Mouse (Mus musculus): Measurements from ENCODE around the gene Ptprt. TPM values are rescaled to one million over a fixed set of nuclear protein-coding genes. Genes with fewer than 3 reads are reported as not detected.
"Not testable (repeated sequence)": the region's sequence is repeated elsewhere in the genome, so short reads cannot be mapped to it uniquely, and the experiment has no call there.

Gene Ptprt
- polyA plus RNA-seq, 1 experiment from 2014 or later, result 23.6 TPM

DNA sequence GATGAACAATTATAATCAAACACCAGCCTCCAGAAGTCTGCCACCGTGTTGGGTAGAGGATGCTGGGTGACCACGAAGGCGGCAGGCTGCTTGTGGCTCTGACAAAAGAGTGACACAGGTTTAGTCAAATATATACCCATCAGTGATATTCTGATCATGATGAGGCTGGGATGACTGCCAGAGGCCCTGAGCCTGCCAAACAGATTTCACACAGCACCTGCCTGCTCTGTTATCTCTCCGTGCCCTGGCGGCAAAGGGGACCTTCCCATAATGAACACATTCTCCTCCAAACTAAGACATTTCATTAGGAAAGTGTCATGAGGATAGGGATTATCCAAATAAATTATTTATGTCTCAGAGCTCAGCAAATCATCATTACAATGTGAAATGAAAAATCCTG, 1113.6 kb downstream of the Ptprt start:
- no peaks in the 10 kb centered on the region for H3K27me3 ChIP-seq (ENCODE audit: control insufficient read depth, insufficient read depth, low read length)
- ATAC-seq (ENCODE audit: low read depth), result no peak
- no peak overlapping the region for H3K4me3 ChIP-seq (ENCODE audit: low read depth, low read length)
- H3K9ac ChIP-seq (replicated peaks; ENCODE audit: low read depth, low read length), result no peak overlapping the region
- 84% methylated on average over 5 of the region's 5 CpGs for WGBS
- H3K36me3 ChIP-seq (ENCODE audit: control insufficient read depth, insufficient read depth, low read length), result no peaks in the 10 kb centered on the region
- H3K9me3 ChIP-seq (ENCODE audit: control insufficient read depth, low read length), result no peaks in the 10 kb centered on the region
- no peak overlapping the region for H3K27ac ChIP-seq (ENCODE audit: low read depth, low read length)
- no peaks in the 10 kb centered on the region for H3K4me1 ChIP-seq (ENCODE audit: control insufficient read depth, insufficient read depth, low read length)
- no peak overlapping the region for H3K4me2 ChIP-seq (ENCODE audit: low read depth, low read length)

DNA sequence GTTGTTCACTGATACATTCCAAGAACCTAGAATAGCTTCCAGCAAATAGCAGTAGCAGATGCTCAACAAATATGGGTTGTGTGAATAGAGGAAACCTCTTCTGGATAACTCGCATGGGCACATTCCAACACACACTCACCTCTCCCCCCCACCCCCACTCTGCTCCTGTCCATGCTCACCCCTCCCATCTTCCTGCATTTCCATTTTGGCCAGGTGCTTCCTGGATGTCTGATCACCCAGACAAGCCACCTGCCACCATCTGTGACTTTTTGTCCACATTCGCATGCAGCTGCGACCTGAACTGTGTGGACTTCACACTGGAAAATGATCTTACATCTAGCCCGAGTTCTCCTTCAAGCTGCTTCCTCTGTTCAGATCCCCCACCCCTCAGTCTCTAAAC, 1115.5 kb downstream of the Ptprt start:
- H3K4me2 ChIP-seq (ENCODE audit: low read depth, low read length), result no peak overlapping the region
- H3K4me3 ChIP-seq (ENCODE audit: low read depth, low read length), result no peak overlapping the region
- no peaks in the 10 kb centered on the region for H3K27me3 ChIP-seq (ENCODE audit: control insufficient read depth, insufficient read depth, low read length)
- no peaks in the 10 kb centered on the region for H3K36me3 ChIP-seq (ENCODE audit: control insufficient read depth, insufficient read depth, low read length)
- H3K27ac ChIP-seq (ENCODE audit: low read depth, low read length), result no peak overlapping the region
- H3K9me3 ChIP-seq (ENCODE audit: control insufficient read depth, low read length), result no peaks in the 10 kb centered on the region
- ATAC-seq (ENCODE audit: low read depth), result no peak
- no peaks in the 10 kb centered on the region for H3K4me1 ChIP-seq (ENCODE audit: control insufficient read depth, insufficient read depth, low read length)
- WGBS, result 84% methylated on average over 4 of the region's 4 CpGs
- H3K9ac ChIP-seq (replicated peaks; ENCODE audit: low read depth, low read length), result no peak overlapping the region

DNA sequence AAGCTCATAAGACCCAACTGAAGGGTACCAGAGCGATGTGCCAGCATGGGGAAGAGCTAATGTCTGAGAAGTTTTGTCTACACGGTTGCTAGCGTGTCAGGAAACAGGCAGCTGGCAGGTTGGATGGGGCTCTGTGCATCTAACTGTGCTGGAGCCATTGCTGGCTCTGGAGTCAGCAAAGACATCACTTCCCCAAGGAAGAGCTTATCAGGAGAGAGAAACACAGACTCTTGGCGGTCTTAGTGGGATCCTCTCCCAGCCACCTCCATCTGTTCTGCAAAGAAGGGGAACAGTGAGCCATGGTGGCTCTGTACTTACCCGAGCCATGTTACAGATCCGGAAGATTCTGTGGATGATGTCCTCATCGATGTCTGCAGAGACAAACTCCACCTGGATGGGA, 1126.8 kb downstream of the Ptprt start:
- Histone ChIP-seq H3K27ac (ENCODE audit: low read depth, low read length) (no peak overlapping the region), H3K36me3 (ENCODE audit: control insufficient read depth, insufficient read depth, low read length) (no peaks in the 10 kb centered on the region), H3K9me3 (ENCODE audit: control insufficient read depth, low read length) (no peaks in the 10 kb centered on the region), H3K4me3 (ENCODE audit: low read depth, low read length) (no peak overlapping the region), H3K9ac (replicated peaks; ENCODE audit: low read depth, low read length) (no peak overlapping the region), H3K4me1 (ENCODE audit: control insufficient read depth, insufficient read depth, low read length) (no peaks in the 10 kb centered on the region), H3K4me2 (ENCODE audit: low read depth, low read length) (no peak overlapping the region), H3K27me3 (ENCODE audit: control insufficient read depth, insufficient read depth, low read length) (no peaks in the 10 kb centered on the region)
- no peak for ATAC-seq (ENCODE audit: low read depth)
- 95% methylated on average over 7 of the region's 7 CpGs for WGBS

DNA sequence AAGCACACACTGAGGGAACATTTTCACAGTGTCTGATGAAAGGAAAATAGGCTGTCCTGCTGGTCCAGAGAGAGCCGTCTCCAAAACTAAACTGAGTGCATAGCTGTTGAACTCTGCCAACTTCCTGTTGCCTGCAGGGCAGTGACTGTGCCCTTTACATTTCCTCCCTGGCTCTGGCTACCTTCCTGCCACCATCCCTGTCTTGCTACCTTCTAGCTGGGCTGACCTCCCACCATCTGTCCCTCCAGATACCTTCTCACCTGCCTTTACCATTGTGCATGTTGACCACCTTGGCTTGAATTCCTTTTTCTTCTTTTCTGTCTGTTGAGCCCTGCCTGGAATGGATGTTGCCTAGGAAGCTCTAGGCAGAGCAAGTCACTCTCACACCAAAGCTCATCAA, 1133.8 kb downstream of the Ptprt start:
- H3K9me3 ChIP-seq (ENCODE audit: control insufficient read depth, low read length), result no peaks in the 10 kb centered on the region
- H3K27me3 ChIP-seq (ENCODE audit: control insufficient read depth, insufficient read depth, low read length), result no peaks in the 10 kb centered on the region
- no peak overlapping the region for H3K27ac ChIP-seq (ENCODE audit: low read depth, low read length)
- no peak overlapping the region for H3K4me3 ChIP-seq (ENCODE audit: low read depth, low read length)
- no peak for ATAC-seq (ENCODE audit: low read depth)
- no peaks in the 10 kb centered on the region for H3K4me1 ChIP-seq (ENCODE audit: control insufficient read depth, insufficient read depth, low read length)
- H3K4me2 ChIP-seq (ENCODE audit: low read depth, low read length), result no peak overlapping the region
- WGBS, result 91% methylated on average over 1 of the region's 1 CpGs
- no peak overlapping the region for H3K9ac ChIP-seq (replicated peaks; ENCODE audit: low read depth, low read length)
- H3K36me3 ChIP-seq (ENCODE audit: control insufficient read depth, insufficient read depth, low read length), result no peaks in the 10 kb centered on the region

DNA sequence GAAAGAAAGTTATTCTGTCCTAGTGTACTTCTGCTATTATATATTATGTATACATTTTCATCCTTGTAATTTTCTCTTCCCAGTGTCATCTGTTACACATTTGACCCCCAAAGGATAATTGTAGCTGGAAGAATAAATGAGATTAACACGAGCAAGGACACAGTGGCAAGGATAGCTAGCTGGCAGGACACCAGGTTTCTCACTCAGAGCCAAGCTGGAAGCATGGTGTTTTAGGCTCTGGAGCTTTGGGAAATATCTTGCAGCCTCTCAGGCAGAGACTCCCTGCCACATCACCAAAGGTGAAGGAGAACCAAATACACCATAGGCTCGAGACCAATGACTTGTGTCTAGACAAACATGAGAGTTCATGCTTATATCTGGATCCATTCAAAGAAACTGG, 1141.3 kb downstream of the Ptprt start:
- no peaks in the 10 kb centered on the region for H3K9me3 ChIP-seq (ENCODE audit: control insufficient read depth, low read length)
- no peaks in the 10 kb centered on the region for H3K27me3 ChIP-seq (ENCODE audit: control insufficient read depth, insufficient read depth, low read length)
- H3K27ac ChIP-seq (ENCODE audit: low read depth, low read length), result no peak overlapping the region
- H3K36me3 ChIP-seq (ENCODE audit: control insufficient read depth, insufficient read depth, low read length), result no peaks in the 10 kb centered on the region
- 58% methylated on average over 2 of the region's 2 CpGs for WGBS
- H3K4me2 ChIP-seq (ENCODE audit: low read depth, low read length), result no peak overlapping the region
- no peaks in the 10 kb centered on the region for H3K4me1 ChIP-seq (ENCODE audit: control insufficient read depth, insufficient read depth, low read length)
- ATAC-seq (ENCODE audit: low read depth), result no peak
- H3K9ac ChIP-seq (replicated peaks; ENCODE audit: low read depth, low read length), result no peak overlapping the region
- H3K4me3 ChIP-seq (ENCODE audit: low read depth, low read length), result no peak overlapping the region

DNA sequence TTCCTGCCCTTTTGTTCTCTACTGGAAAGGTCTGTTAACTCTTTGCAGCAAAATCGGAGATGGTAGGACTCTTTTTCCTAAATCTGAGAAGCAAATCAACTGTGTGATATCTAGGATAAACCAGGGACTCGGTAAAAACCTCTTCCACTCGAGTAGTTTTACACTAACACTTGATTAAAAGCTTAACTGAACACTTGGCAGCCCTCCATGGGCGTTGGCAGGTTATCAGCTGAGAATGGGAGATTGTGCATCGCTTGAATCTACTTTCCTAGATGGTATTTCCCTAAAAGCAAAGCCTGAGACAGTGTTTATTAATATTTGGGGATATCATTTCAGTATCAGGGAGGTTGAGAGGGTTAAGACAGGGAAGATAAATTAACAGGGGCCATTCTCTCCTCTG, 1144.0 kb downstream of the Ptprt start:
- Histone ChIP-seq H3K4me2 (ENCODE audit: low read depth, low read length) (no peak overlapping the region), H3K4me1 (ENCODE audit: control insufficient read depth, insufficient read depth, low read length) (no peaks in the 10 kb centered on the region), H3K27me3 (ENCODE audit: control insufficient read depth, insufficient read depth, low read length) (no peaks in the 10 kb centered on the region), H3K27ac (ENCODE audit: low read depth, low read length) (no peak overlapping the region), H3K4me3 (ENCODE audit: low read depth, low read length) (no peak overlapping the region), H3K9ac (replicated peaks; ENCODE audit: low read depth, low read length) (no peak overlapping the region), H3K9me3 (ENCODE audit: control insufficient read depth, low read length) (no peaks in the 10 kb centered on the region), H3K36me3 (ENCODE audit: control insufficient read depth, insufficient read depth, low read length) (no peaks in the 10 kb centered on the region)
- 56% methylated on average over 5 of the region's 5 CpGs for WGBS
- ATAC-seq (ENCODE audit: low read depth), result no peak

GRCm38 (mm10) chr2:161513256-161513655, 1147.7 kb downstream of the Ptprt start:
- Histone ChIP-seq H3K4me3 (ENCODE audit: low read depth, low read length) (no peak overlapping the region), H3K9ac (replicated peaks; ENCODE audit: low read depth, low read length) (no peak overlapping the region), H3K4me2 (ENCODE audit: low read depth, low read length) (no peak overlapping the region), H3K36me3 (ENCODE audit: control insufficient read depth, insufficient read depth, low read length) (no peaks in the 10 kb centered on the region), H3K9me3 (ENCODE audit: control insufficient read depth, low read length) (no peaks in the 10 kb centered on the region), H3K27ac (ENCODE audit: low read depth, low read length) (no peak overlapping the region), H3K4me1 (ENCODE audit: control insufficient read depth, insufficient read depth, low read length) (peaks cover 3% of the 10 kb centered on the region; the same call in 1 of the 2 replicates), H3K27me3 (ENCODE audit: control insufficient read depth, insufficient read depth, low read length) (no peaks in the 10 kb centered on the region)
- WGBS, result 85% methylated on average over 1 of the region's 1 CpGs
- no peak for ATAC-seq (ENCODE audit: low read depth)

- peak; percentile 76 for ATAC-seq (ENCODE audit: low read depth)
- WGBS, result 21% methylated on average over 5 of the region's 15 CpGs
- H3K9ac ChIP-seq (replicated peaks; ENCODE audit: low read depth, low read length); H3K27ac ChIP-seq (ENCODE audit: low read depth, low read length); H3K9me3 ChIP-seq (ENCODE audit: control insufficient read depth, low read length); H3K4me3 ChIP-seq (ENCODE audit: low read depth, low read length); H3K4me2 ChIP-seq (ENCODE audit: low read depth, low read length); H3K4me1 ChIP-seq (ENCODE audit: control insufficient read depth, insufficient read depth, low read length); H3K27me3 ChIP-seq (ENCODE audit: control insufficient read depth, insufficient read depth, low read length); H3K36me3 ChIP-seq (ENCODE audit: control insufficient read depth, insufficient read depth, low read length): not testable (repeated sequence)
These were observed 1148.9 kb downstream of the Ptprt start for GRCm38 (mm10) chr2:161511880-161512570.

- no peak; the same call in 1 of the 2 replicates for ATAC-seq (ENCODE audit: low read depth)
- Histone ChIP-seq H3K4me2 (ENCODE audit: low read depth, low read length) (peak overlapping the region; percentile 55), H3K27me3 (ENCODE audit: control insufficient read depth, insufficient read depth, low read length) (no peaks in the 10 kb centered on the region), H3K4me1 (ENCODE audit: control insufficient read depth, insufficient read depth, low read length) (peaks cover 3% of the 10 kb centered on the region; the same call in 1 of the 2 replicates), H3K9me3 (ENCODE audit: control insufficient read depth, low read length) (no peaks in the 10 kb centered on the region), H3K36me3 (ENCODE audit: control insufficient read depth, insufficient read depth, low read length) (no peaks in the 10 kb centered on the region), H3K9ac (replicated peaks; ENCODE audit: low read depth, low read length) (peak overlapping the region; percentile 46), H3K27ac (ENCODE audit: low read depth, low read length) (no peak overlapping the region), H3K4me3 (ENCODE audit: low read depth, low read length) (peak overlapping the region; percentile 37)
- 18% methylated on average over 8 of the region's 8 CpGs for WGBS
These were observed 1149.7 kb downstream of the Ptprt start for GRCm38 (mm10) chr2:161511101-161511759.

Measured in neural tube, embryonic 14.5 days (tissue).